11 mouse cellular contexts compared by ENCODE assay signal in the genomic region with DNA sequence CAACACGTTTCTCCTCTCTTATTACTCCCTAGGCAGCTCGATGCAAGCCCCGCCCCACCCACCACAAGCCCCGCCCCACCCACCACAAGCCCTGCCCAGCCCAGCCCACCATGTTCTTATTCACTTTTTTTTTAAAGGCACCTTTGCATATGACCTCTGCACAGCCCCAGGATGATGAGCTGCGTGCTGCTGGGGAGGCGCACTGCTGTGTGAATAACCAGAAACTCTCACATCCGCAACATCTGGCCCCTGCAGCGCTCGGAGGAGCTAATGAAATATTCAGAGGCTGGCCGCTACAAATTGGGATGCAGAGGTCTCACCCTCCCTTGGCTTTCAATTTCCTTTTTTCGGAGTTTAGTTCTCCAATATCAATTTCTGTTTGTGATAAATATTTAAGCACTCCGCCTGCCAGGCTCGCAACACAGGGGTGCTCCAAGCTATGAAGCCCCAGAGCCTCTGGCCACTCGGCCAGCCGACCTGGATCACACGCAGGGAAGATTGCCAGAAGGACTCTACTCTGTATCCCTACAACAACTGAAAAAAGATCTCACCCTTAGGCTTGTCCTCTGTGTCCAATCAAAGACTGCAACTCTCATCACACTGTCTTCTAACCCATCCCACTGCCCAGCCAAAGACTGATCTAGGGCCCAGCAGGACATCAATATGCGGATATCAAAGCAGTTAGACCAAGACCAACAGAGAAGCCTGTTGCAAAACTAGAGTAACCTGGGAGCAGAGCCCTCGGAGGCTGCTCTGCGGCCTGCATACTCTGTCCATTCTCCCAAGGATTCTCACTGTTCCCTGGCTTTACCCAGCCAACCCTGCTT.
DNase-seq lines count a peak whose midpoint lies in the region; ATAC-seq and TF ChIP-seq lines count a peak whose summit lies in the region.
"Had no signal": no experiment of that assay in that cellular context is flagged by ENCODE, and none has a peak within 500 bp of the region (broad histone marks: within the 10 kb centered on the region; RNA-seq: fewer than 3 reads in every experiment).

No protein-coding gene starts in this region.

- WGBS in hindbrain, embryonic 14.5 days = 42% methylated on average over 17 of the region's 19 CpGs
- WGBS in midbrain, embryonic 13.5 days = 51% methylated on average over 19 of the region's 19 CpGs

- TF ChIP-seq EP300 in MEL (IDR thresholded peaks at IDR 0.05; ENCODE audit: low read depth in 1 of 2, low read length in 2 of 2) = no peak

- peaks cover 57% of the 10 kb centered on the region for H3K4me1 ChIP-seq in E14TG2a.4 (replicated peaks; ENCODE audit: low read depth, low read length)
- no peaks in the 10 kb centered on the region for H3K4me1 ChIP-seq in MEL (ENCODE audit: control insufficient read depth in 1 of 2, insufficient read depth in 2 of 2, low read length in 2 of 2)
- no peaks in the 10 kb centered on the region for H3K4me1 ChIP-seq in hindbrain, embryonic 14.5 days (replicated peaks; ENCODE audit: control insufficient read depth, insufficient read depth, low read length)
- H3K4me1 ChIP-seq in midbrain, embryonic 13.5 days (replicated peaks) = peaks cover 16% of the 10 kb centered on the region
- H3K4me1 ChIP-seq: intestine, embryonic 15.5 days; liver, embryonic 13.5 days had no signal

- no peaks in the 10 kb centered on the region for H3K36me3 ChIP-seq in E14TG2a.4 (ENCODE audit: insufficient read depth, low read length)
- no peaks in the 10 kb centered on the region for H3K36me3 ChIP-seq in MEL (ENCODE audit: control insufficient read depth in 1 of 2, insufficient read depth in 2 of 2, low read length in 2 of 2)
- no peaks in the 10 kb centered on the region for H3K36me3 ChIP-seq in hindbrain, embryonic 14.5 days (replicated peaks; ENCODE audit: control insufficient read depth, insufficient read depth)
- no peaks in the 10 kb centered on the region for H3K36me3 ChIP-seq in midbrain, embryonic 13.5 days
- H3K36me3 ChIP-seq: forebrain, embryonic 15.5 days; intestine, embryonic 15.5 days; liver, embryonic 13.5 days had no signal

- H3K27ac ChIP-seq in MEL (ENCODE audit: control insufficient read depth, low read depth, low read length) = no peak overlapping the region
- no peak overlapping the region for H3K27ac ChIP-seq in hindbrain, embryonic 14.5 days
- H3K27ac ChIP-seq in midbrain, embryonic 13.5 days = no peak overlapping the region
- H3K27ac ChIP-seq: forebrain, embryonic 15.5 days; intestine, embryonic 15.5 days; liver, embryonic 13.5 days had no signal

- H3K27me3 ChIP-seq in E14TG2a.4 (ENCODE audit: insufficient read depth, low read length) (peaks cover 27% of the 10 kb centered on the region), MEL (ENCODE audit: control insufficient read depth in 1 of 2, insufficient read depth in 2 of 2, low read length in 2 of 2) (no peaks in the 10 kb centered on the region; a peak in 1 of 4 replicates)
- H3K27me3 ChIP-seq in hindbrain, embryonic 14.5 days (ENCODE audit: control insufficient read depth, insufficient read depth, low read length) = no peaks in the 10 kb centered on the region
- no peaks in the 10 kb centered on the region for H3K27me3 ChIP-seq in midbrain, embryonic 13.5 days
- H3K27me3 ChIP-seq: forebrain, embryonic 15.5 days; intestine, embryonic 15.5 days; liver, embryonic 13.5 days had no signal

- no peak overlapping the region for H3K9ac ChIP-seq in MEL (ENCODE audit: control insufficient read depth, low read depth, low read length, poor library complexity, severe bottlenecking)
- H3K9ac ChIP-seq in hindbrain, embryonic 14.5 days = no peak overlapping the region
- no peak overlapping the region for H3K9ac ChIP-seq in midbrain, embryonic 13.5 days (replicated peaks)
- H3K9ac ChIP-seq: forebrain, embryonic 15.5 days; intestine, embryonic 15.5 days; liver, embryonic 13.5 days had no signal

- TF ChIP-seq CTCF in E14TG2a.4 (conservative IDR thresholded peaks at IDR 0.05; ENCODE audit: low read length) (no peak), MEL (IDR thresholded peaks at IDR 0.05 in 2 of 3, conservative IDR thresholded peaks at IDR 0.05 in 1 of 3; ENCODE audit: control insufficient read depth in 1 of 3, insufficient read depth in 1 of 3, low read depth in 2 of 3, low read length in 3 of 3, poor library complexity in 1 of 3, severe bottlenecking in 1 of 3) (no peak)

- DNase-seq in MEL (ENCODE audit: low read depth, low spot score) = peak; percentile 19
- no peak for DNase-seq in hindbrain, embryonic 14.5 days (ENCODE audit: low spot score)
- DNase-seq in right cerebral cortex, postnatal 4 days = no peak
- no peak for DNase-seq in cerebellum, postnatal 36 days
- DNase-seq in layer of hippocampus, postnatal 10 days (ENCODE audit: low spot score in 2 of 2) = no peak
- DNase-seq: adrenal gland, postnatal 14 days; liver, embryonic 13.5 days had no signal

- no peaks in the 10 kb centered on the region for H3K79me2 ChIP-seq in MEL (ENCODE audit: control insufficient read depth, insufficient read depth, low read length, poor library complexity)

- H3K9me3 ChIP-seq in E14TG2a.4 (ENCODE audit: low read length) = 0 out of 2 replicates have a peak, but pooled peaks cover 3% of the 10 kb centered on the region
- no peaks in the 10 kb centered on the region for H3K9me3 ChIP-seq in MEL (replicated peaks; ENCODE audit: insufficient read depth, low read length)
- H3K9me3 ChIP-seq in hindbrain, embryonic 14.5 days (ENCODE audit: control insufficient read depth, low read length) = no peaks in the 10 kb centered on the region
- no peaks in the 10 kb centered on the region for H3K9me3 ChIP-seq in midbrain, embryonic 13.5 days
- H3K9me3 ChIP-seq: forebrain, embryonic 15.5 days; intestine, embryonic 15.5 days; liver, embryonic 13.5 days had no signal

- TF ChIP-seq RAD21 in MEL (IDR thresholded peaks at IDR 0.05; ENCODE audit: low read depth, low read length) = no peak

- peak overlapping the region; percentile 26 for H3K4me2 ChIP-seq in hindbrain, embryonic 14.5 days (replicated peaks)
- peak overlapping the region; percentile 22 for H3K4me2 ChIP-seq in midbrain, embryonic 13.5 days (replicated peaks)
- H3K4me2 ChIP-seq: forebrain, embryonic 15.5 days; intestine, embryonic 15.5 days; liver, embryonic 13.5 days had no signal

- H3K4me3 ChIP-seq in E14TG2a.4 (replicated peaks; ENCODE audit: low read length) = peak overlapping the region; percentile 50
- no peak overlapping the region for H3K4me3 ChIP-seq in MEL (ENCODE audit: control insufficient read depth in 1 of 2, insufficient read depth in 1 of 2, low read depth in 2 of 2, low read length in 2 of 2)
- H3K4me3 ChIP-seq in hindbrain, embryonic 14.5 days (replicated peaks; ENCODE audit: low read length) = no peak overlapping the region
- no peak overlapping the region for H3K4me3 ChIP-seq in midbrain, embryonic 13.5 days (replicated peaks)
- H3K4me3 ChIP-seq: forebrain, embryonic 15.5 days; intestine, embryonic 15.5 days; liver, embryonic 13.5 days had no signal

- TF ChIP-seq POLR2A in MEL (IDR thresholded peaks at IDR 0.05; ENCODE audit: control insufficient read depth in 1 of 2, insufficient read depth in 1 of 2, low read depth in 1 of 2, low read length in 2 of 2, poor library complexity in 1 of 2) = no peak

- no peak for ATAC-seq in hindbrain, embryonic 14.5 days (ENCODE audit: low FRiP score)
- ATAC-seq in midbrain, embryonic 13.5 days = peak; percentile 70
- ATAC-seq: intestine, embryonic 15.5 days had no signal

TF ChIP-seq in MEL, 35 proteins besides CTCF, POLR2A, EP300 and RAD21:
- TF ChIP-seq ZNF384 (IDR thresholded peaks at IDR 0.05; ENCODE audit: low read depth, low read length) (peak; percentile 28; the same call in 1 of the 2 replicates), BHLHE40 (IDR thresholded peaks at IDR 0.05; ENCODE audit: borderline replicate concordance, low read depth, low read length) (no peak)
